Mouse (Mus musculus): Measurements from ENCODE around the gene Pkd1l2.

Gene Pkd1l2

DNA sequence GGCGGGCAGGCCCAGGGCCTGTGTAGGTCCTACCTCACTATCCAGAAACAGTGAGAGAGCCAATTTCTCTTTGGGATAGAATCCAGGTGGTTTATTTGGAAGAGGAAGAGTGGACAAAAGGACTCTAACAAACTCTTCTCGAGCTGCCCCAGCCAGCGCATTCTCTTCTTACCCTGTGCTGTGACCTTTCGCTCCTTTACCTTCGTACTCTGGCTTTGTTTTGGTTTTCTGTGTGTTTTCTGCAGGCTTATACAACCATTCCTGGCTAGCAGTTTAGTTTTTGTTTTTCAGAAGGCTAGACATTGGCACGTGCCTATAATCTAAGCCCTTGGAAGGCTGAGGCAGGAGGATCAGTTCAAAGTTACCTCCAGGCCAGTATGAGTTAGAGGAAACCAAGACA is 112.7 kb downstream of the Pkd1l2 start:
- DNase-seq (ENCODE audit: low spot score): no peak

DNA sequence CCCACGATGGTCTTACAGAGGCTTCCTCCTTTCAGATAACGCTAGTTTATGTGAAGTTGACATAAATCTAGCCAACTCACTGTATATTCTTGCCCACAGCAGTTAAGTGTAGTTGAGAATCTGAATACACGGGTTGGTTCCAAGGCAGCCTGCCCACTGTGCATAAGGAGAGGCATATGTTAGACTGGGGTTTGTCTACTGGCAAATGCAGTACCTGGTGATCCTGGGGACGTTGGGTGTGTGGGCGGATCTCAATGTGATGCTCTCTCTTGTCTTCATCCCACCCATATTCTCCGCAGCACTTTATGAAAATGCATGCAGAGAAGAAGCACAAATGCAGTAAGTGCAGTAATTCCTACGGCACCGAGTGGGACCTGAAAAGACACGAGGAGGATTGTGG is 127.8 kb downstream of the Pkd1l2 start:
- DNase-seq (ENCODE audit: low spot score): no peak

DNA sequence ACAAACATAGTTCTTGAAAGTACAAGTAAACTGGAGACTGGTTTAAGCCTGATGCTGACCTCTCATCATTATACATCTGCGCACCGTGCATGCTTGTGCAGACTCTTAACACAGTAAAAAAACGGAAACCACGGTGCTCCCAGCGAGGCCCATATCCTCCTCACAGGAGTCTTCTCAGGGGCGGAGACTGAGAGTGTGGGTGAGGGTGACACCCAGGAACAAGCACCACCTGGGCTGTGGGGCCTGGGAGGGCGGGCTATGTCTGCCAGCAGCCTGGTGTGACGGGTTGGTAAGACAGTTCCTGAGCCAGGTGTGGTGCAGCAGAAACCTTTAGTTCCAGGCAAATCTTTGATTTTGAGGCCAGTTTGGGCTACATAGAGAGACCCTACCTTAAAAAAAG is 129.8 kb downstream of the Pkd1l2 start:
- DNase-seq (ENCODE audit: low spot score): no peak

DNA sequence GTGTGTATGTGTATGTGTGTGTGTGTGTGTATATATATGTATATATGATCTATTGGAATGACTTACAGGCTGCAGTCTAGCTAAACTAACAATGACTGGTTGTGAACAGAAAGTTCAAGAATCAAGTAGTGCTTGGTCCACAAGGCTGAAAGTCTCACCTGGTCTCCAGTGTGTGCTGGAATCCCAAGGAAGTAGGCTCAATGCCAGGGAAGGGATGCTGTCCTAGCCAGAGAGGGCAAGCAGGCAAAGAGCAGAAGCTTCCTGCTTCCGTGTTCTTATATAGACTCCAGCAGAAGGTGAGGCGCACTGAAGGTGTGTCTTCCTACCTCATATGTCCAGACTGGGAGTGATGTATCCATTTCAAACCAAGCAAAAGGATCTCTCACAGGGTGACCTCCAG is 130.5 kb downstream of the Pkd1l2 start:
- DNase-seq (ENCODE audit: low spot score): no peak

DNA sequence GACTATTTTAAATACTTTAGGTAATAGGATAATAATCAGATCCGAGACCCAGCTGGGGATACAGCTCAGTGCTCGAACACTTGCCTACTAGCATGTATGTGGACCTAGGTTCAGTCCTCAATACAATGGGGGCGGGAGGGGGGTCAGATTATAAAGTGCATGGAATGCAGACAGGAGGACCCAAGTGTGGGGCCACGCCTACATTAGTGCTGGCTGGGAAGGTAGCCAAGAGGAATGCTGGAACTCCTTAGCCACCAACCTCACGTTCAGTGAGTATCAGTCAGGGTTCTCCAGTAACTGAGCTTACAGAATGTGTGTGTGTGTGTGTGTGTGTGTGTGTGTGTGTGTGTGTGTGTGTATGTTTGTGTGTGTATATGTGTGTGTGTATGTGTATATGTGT is 130.9 kb downstream of the Pkd1l2 start:
- DNase-seq (ENCODE audit: low spot score): no peak

DNA sequence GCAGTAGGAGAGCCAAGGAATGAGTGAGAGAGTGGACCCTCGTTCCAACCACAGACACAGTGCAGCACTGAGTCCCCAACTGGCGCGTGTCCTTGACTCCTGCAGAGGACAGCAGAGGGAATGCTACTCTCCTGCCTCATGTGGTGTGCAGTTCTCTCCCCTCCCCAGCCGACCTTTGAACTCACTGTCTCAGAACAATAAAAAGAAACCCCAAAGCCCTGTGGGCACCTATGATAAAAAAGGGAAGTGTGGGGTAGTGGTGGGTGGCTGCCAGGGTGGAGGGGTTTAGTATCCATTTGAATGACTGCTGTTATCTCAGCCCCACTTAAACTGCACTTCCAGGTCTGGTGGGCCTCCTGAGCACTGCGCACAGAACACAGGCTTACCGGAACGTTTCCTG is 134.7 kb downstream of the Pkd1l2 start:
- DNase-seq (ENCODE audit: low spot score): no peak

DNA sequence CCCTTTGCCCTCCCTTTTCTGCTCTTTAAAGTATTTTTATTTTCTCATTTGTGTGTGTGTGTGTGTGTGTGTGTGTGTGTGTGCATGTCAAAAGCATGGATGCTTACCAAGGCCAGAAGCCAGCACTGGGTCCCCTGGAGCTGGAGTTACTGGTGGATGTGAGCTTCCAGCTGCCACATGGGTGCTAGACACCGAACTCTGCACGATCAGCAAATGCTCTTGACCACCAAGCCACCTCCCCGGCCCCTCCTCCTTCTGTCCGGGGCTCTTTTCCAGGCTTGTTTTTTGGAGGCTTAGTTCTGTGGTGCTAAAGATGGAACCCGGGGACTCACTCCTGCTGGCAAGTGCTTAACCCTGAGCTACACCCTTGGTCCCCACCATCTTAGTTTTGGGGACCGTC is 135.4 kb downstream of the Pkd1l2 start:
- no peak for DNase-seq (ENCODE audit: low spot score)

DNA sequence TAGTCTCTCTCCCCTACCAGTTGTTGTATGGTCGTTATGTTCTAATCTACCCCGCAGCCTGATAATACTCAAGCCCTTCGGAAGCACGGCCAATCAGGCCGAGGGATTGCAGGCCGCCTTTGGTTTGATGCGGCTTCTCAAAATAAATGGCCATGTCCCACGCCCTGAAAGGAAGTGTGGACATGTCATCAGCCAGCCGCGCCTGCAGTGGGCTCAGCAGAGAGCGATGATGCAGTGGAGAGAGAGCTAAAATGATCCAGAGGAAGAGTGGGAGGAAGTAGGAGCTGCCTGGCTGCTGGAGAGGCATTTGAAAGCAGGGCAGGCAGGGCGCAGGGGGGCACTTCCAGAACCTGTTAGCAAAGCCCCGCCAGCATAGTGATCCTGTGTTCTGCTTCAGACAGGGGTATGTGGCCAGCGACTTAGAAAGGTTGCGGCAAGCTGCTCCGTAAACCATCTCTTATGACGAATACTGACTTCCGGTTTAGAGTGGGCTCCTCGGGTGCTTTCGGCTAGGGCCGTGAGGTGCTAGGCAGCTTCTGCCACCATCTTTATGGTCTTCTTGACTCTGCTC is 135.9 kb downstream of the Pkd1l2 start:
- no peak for DNase-seq (ENCODE audit: low spot score)
